Mouse (Mus musculus) urinary bladder, postnatal 25 days (tissue): ENCODE results near the gene Ckb.
A peak's percentile ranks its signal among the peaks of the same experiment; 100 is the strongest.

Experiments
- DNase-seq: peaks from one replicate; pipeline ENCODE4 v3.0.0; 2022; ENCODE audit warnings: low spot score

The Ckb gene

GRCm38 (mm10) chr12:111692899-111693298 is 20.8 kb upstream of the Ckb start:
- DNase-seq, result no peak

- no peak for DNase-seq
Measured at GRCm38 (mm10) chr12:111691346-111691872, 19.3 kb upstream of the Ckb start.

- no peak for DNase-seq
Measured at GRCm38 (mm10) chr12:111689426-111689825, 17.3 kb upstream of the Ckb start.

- DNase-seq, result no peak
Measured at GRCm38 (mm10) chr12:111688069-111688428, 15.9 kb upstream of the Ckb start.

- no peak for DNase-seq
Measured at GRCm38 (mm10) chr12:111687350-111688068, 15.4 kb upstream of the Ckb start.

- DNase-seq, result no peak
Measured at GRCm38 (mm10) chr12:111686390-111686789, 14.3 kb upstream of the Ckb start.

- no peak for DNase-seq
Measured at GRCm38 (mm10) chr12:111682806-111683205, 10.7 kb upstream of the Ckb start.

GRCm38 (mm10) chr12:111682003-111682402 is 9.9 kb upstream of the Ckb start:
- no peak for DNase-seq

GRCm38 (mm10) chr12:111681305-111681704 is 9.2 kb upstream of the Ckb start:
- no peak for DNase-seq

GRCm38 (mm10) chr12:111680661-111681060 is 8.5 kb upstream of the Ckb start:
- no peak for DNase-seq

- no peak for DNase-seq
Measured at GRCm38 (mm10) chr12:111678997-111679396, 6.9 kb upstream of the Ckb start.

- DNase-seq, result no peak
Measured at GRCm38 (mm10) chr12:111678670-111678933, 6.5 kb upstream of the Ckb start.

GRCm38 (mm10) chr12:111677882-111678669 is 5.9 kb upstream of the Ckb start, which contains the start of gene Trmt61a:
Gene Trmt61a (plus strand): TSS chr12:111678105.
- peak; percentile 87 for DNase-seq

- DNase-seq, result no peak
Measured at GRCm38 (mm10) chr12:111677421-111677820, 5.3 kb upstream of the Ckb start.

GRCm38 (mm10) chr12:111675797-111676580 is 3.9 kb upstream of the Ckb start:
- DNase-seq, result no peak

GRCm38 (mm10) chr12:111674850-111675486 is 2.8 kb upstream of the Ckb start:
- no peak for DNase-seq

GRCm38 (mm10) chr12:111672581-111672980 is 443 bp upstream of the Ckb start:
- DNase-seq, result no peak

GRCm38 (mm10) chr12:111671431-111671902 is 671 bp downstream of the Ckb start:
- no peak for DNase-seq

GRCm38 (mm10) chr12:111670976-111671375 is 1.2 kb downstream of the Ckb start:
- DNase-seq, result no peak

- no peak for DNase-seq
Measured at GRCm38 (mm10) chr12:111670371-111670971, 1.7 kb downstream of the Ckb start.

- DNase-seq, result no peak
Measured at GRCm38 (mm10) chr12:111669961-111670360, 2.2 kb downstream of the Ckb start.
